Mouse (Mus musculus): ENCODE data around the gene Ndufaf3.
"Not testable (repeated sequence)": the region's sequence is repeated elsewhere in the genome, so short reads cannot be mapped to it uniquely, and the experiment has no call there.

Ndufaf3 gene

DNA sequence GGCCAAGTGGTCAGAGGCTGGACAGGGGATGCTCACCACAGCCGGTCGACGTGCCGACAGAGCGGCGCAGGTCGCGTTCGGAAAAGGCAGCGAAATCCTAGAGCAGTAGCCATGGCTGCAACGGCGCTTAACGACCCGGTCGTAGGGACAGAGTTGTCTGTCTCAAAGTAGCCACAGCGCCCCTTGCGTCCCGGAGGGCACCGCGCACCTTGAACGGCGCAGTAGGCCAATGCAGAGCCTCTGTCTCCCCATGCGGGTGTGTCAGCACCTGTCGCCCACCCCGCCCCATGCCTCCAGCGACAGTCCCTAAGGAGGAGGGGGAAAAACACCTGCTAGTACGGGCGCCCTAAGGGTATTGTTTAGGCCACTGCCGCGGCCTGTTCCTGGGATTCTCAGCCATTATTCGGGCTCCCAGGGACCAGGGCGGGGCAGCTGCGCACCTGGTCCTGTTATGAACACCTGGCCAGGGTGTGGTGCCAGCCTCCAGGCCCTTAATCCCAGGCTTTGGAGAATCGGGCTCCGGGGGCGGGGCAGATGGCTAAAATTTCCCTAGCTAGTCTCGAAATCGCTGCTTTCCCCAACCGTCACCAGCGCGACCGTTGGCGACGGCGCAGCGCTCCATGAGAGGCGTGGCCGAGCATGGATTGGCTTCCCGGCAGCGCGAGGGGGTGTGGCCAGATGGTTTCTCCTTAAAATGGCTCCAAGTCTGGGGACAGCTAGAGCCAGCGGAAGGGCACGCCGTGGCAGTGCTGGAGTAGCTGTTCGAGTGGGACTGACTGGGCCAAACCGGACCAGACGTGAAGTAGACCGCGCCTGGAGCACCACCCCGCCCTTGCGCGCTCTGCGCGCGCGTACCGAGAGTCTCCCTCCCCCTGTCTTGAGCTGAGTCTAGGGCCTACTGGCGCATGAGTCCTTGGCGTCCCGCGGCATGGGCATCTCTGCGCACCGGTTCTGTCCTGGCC is at the start of gene Ndufaf3:
Ndufaf3 (minus strand) TSS at position 620 of the 962 bp plus-strand sequence.
- DNase-seq (ENCODE audit: low spot score in 2 of 2) = peak; percentile 92 to 94

DNA sequence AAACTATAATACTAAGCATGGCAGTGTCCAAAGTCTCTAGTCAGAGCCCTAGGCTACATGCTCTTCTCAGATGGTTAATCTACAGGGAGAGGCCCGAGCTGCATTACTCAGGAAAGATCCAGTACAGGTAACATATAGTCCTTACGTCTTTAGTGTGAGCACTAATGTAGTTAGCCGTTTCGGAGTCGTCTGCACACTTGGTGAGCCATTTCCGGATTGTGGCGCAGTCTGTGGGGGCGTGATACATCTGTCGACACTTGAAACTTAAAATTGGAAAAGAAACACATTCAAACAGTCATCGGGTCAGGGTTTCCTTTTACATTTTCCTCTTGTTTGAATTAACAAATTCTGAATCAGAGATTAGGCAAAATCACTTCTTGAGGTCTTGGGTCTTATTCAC is 44.3 kb upstream of the Ndufaf3 start:
- no peak for DNase-seq (ENCODE audit: low spot score in 2 of 2)

DNA sequence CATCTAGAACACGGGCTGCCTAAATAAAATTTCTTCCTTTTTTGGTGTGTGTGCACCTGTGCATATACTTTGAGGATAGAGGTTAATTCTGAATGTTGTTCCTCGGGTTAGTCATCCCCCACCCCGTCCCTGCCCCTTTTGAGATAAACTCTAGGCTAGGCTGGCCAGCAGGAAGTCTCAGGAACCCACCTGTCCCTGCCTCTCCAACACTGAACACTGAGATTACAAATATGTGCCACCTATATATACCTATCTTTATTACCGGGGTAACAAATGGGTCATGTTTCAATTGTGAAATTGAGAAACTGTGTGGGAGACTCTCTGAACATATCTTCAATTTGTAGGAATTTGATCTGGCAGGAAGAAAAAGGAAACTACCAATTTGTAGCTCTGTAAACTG is 41.7 kb upstream of the Ndufaf3 start:
- no peak for DNase-seq (ENCODE audit: low spot score in 2 of 2)

DNA sequence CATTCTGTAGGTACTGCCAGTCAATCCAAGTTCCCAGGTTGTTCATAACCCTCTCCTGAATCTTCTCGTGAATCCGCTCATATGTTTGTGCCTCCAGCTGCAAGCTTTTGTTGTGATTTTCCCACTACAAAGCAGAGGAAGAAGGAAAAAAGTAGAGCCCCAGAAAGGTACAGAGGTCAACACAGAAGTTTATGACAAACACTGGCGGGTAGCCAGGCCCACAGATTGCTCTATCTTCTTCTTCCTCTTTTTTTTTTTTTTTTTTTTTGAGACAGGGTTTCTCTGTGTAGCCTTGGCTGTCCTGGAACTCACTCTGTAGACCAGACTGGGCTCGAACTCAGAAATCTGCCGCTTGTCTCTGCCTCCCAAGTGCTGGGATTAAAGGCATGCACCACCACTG is 40.7 kb upstream of the Ndufaf3 start:
- DNase-seq (ENCODE audit: low spot score in 2 of 2) = not testable (repeated sequence)

DNA sequence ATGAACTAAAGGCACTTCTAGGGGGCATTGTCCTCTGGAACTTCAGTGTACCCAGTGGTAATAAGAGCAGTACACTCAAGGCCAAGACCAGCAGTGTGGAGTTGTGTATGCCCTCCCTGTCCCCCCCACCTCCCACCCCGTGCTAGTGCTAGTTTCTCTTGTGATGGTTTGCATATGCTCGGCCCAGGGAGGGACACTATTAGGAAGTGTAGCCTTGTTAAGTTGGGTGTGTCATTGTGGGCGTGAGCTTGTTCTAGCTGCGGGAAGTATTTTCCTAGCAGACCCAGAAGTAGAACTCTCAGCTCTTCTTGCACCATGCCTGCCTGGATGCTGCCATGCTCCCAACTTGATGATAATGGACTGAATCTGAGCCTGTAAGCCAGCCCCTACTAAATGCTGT is 34.8 kb upstream of the Ndufaf3 start:
- no peak for DNase-seq (ENCODE audit: low spot score in 2 of 2)

DNA sequence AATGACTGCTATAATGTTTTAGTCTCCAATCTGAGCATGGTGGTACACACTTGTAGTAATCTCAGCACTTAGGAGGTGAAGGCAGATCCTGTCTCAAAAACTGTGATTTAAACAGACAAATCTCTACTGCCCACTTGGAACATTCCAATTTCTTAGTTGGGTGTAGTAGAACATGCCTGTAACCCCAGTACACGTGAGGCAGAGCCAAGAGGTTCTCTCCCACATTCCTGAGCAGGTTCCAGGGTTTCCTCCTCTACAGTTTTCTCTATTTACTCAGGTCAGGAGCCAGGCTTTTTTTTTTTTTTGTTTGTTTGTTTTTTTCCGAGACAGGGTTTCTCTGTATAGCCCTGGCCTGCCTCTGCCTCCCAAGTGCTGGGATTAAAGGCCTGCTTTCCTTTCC is 32.8 kb upstream of the Ndufaf3 start:
- no peak for DNase-seq (ENCODE audit: low spot score in 2 of 2)

DNA sequence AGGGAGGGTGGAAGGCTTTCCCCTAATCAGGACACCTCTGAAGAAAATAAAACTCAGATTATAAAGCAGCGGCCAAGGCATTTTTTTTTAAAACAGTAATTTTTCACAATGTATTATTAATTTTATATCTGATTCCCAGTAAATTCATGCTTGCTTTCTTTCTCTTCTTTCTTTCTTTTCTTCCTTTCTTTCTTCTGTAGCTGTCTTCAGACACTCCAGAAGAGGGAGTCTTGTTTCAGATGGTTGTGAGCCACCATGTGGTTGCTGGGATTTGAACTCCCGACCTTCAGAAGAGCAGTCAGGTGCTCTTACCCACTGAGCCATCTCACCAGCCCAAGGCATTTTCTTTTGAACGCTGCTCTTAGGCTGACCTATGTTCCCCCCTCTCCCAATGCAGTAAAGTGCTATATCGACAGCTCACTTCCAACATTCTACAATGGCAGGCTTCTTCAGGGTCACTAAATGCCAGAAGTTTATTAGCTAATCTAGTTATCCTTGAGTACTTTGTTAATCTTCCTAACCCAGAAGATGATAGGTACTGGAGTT is 31.9 kb upstream of the Ndufaf3 start:
- no peak for DNase-seq (ENCODE audit: low spot score in 2 of 2)

DNA sequence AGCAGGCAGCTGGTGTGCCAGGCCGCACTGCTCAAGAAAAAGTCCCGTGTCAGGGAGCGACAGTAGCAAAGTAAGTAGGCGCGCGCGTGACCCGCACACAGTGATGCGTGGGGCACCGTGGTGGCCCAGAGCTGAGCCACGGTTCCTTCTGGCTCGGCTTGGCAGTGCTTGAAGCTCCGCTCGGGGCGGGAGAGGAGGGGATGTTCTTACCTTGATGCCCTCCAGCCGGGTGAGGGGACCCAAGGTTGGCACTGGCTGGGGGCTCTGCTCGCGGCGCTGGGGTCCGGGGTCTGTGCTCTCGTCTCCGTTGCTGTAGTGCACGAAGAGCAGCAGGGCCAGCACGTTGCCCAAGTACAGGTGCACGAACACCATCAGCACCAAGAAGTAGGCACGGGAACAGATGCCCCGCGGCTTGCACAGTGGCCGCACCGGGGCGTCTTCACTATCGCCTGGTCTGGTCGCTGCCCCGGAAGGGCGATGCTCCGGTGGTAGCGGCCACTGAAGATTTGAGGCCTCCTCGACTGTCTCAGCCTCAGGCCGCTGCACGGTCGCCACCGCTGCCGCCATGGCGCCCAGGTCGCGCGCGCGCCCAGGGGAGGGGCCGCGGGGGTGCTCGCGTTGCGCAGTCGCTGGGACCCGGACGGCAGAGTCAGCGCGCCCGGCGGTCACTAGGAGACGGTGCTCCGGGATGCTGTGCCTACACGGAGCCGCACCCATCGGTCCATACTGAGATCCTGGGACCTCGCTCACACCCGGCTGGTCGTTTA is 29.9 kb upstream of the Ndufaf3 start, which contains the start of gene P4htm:
P4htm (minus strand) TSS at position 670 of the 767 bp plus-strand sequence.
- peak in 1 of 2 experiments; percentile 72 for DNase-seq (ENCODE audit: low spot score in 2 of 2)

DNA sequence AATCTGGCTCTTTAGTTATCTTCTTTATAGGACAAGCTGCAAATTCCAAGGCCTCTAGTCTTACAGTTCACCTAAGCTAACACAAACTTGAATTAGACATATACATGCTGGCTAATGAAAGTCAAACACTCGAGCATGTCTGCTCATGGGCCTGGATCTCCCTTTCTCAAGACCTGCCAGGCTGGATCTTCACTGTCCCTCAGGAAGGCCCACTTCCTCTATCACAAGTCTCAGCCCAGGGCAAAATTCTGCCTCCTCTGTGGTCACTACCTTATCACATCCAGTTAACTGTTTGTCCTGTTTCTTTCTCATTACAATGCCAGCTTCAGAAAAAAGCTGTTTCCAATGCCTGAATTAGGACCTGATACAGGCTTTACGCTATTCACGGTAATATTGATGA is 27.1 kb upstream of the Ndufaf3 start:
- no peak for DNase-seq (ENCODE audit: low spot score in 2 of 2)

DNA sequence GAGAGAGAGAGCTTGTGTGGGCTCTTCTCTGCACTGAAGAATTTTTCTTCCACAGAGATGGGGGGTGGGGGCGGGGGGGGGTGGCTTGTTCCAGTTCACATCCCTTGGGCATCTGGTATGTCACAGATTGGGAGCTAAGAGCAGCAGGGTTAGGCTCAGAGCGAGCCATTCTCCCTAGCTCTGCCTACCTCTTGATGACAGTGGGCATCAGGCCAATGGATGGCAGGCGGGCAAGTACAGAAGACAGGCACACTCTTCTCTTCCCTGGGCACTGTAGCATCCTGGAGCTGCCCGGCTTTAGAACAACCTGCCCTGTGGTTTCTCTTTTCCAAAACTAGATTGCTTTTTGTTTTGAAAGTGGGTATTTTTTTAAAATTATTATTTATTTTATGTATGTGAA is 24.2 kb upstream of the Ndufaf3 start:
- DNase-seq (ENCODE audit: low spot score in 2 of 2) = no peak

DNA sequence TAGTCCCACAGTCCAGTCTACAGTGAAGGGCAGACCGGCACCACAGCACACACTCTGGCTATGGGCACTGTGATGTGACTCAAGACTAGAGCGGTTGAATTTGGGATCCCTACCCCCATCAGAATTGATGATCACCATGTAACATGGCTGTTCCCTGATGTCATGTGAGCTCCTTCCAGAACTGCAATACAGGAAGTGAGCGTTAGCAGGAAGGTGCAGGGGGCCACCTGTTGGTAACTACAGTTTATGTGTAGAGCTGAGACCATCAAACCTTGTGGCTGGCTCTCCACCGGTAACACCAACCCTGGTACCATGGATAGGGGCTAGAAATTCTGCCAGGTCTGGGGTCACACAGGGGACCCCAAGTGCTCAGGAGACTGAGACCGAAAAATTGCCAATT is 22.0 kb upstream of the Ndufaf3 start:
- no peak for DNase-seq (ENCODE audit: low spot score in 2 of 2)

DNA sequence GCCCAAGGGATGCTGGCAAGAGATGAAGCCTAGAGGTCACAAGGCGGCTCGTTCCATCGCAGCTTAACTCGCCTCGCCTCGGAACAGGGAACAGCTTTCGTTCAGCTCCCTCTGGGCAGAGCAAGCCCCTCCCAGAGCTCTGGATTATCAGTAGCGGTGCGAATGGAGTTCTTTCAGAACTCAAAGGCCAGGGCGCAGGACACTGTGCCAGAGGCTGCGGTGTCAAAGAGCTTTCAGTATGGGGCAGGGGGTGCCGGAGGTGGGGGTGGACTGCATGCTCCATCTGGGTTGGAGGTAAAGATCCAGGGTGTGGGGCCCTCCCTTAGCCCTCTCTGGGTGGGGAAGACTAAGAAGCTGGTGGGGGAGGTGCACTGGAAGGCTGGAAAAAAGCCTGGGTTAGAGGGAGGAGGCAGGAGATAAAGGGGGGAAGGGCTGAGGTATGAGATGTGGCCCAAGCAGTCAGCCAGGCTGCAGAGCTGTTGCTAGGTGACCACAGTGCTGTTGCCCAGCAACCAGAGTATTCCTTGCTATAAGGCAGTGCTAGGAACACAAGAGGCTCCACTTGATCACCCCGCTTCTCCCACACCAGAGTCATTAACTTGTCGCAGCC is 20.4 kb upstream of the Ndufaf3 start:
- DNase-seq (ENCODE audit: low spot score in 2 of 2) = peak; percentile 80 to 90

DNA sequence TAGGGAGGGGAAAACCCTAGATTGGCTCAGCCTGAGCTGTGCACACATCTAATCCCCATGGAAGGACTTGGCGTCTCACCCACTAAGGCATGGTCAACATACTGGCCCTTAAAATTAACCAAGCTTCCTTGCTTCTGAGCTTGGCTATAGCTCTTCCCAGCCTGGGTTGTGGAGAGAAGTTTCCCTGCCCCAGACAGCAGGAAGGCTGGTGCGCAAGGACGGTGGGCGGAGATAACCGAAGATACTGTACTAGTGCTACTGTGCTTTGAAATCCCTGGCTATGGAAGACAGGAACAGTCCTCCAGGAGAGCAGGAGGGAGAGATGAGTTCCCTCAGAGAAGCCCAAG is 12.1 kb upstream of the Ndufaf3 start:
- DNase-seq (ENCODE audit: low spot score in 2 of 2) = no peak

DNA sequence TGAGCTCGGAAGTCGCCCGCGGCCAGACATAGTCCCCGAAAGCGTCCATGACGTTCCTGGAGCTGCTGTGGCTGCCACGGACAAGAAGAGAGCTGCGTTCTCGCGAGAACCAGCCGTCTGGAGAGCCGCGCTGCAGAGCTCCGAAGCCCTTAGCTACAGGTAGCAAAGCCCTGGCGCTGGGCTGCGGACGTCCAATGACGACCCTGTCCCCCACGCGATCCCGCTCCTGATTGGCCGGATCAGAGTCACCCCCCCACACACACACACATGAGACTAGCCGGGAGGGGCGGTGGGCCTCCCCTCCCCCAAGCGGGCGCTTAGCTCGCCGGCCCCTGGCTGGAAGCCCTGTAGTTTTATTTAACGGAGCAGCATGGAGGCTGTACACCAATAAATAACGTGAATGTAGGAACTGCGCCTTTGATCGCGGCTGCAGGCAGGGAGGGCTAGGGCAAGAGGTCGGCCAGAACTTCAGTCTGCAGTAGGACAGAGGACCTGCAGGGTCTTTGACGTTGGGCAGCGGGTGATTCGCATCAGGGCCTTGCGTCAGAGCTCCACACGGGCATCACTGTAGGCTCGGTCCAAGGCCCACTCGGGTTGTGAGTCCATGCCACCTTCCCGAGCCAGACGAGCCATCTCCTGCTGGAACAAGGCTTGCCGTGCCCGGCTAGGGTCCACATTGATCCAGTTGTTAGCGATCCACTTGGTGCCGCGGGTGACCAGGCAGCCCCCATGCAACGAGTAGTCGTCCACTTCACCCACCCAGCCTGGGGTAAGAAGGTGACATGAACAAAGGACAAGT is 11.5 kb upstream of the Ndufaf3 start, which contains the start of gene Wdr6:
Wdr6 (minus strand) TSS at position 195 of the 799 bp plus-strand sequence.
- peak; percentile 95 to 96 for DNase-seq (ENCODE audit: low spot score in 2 of 2)

DNA sequence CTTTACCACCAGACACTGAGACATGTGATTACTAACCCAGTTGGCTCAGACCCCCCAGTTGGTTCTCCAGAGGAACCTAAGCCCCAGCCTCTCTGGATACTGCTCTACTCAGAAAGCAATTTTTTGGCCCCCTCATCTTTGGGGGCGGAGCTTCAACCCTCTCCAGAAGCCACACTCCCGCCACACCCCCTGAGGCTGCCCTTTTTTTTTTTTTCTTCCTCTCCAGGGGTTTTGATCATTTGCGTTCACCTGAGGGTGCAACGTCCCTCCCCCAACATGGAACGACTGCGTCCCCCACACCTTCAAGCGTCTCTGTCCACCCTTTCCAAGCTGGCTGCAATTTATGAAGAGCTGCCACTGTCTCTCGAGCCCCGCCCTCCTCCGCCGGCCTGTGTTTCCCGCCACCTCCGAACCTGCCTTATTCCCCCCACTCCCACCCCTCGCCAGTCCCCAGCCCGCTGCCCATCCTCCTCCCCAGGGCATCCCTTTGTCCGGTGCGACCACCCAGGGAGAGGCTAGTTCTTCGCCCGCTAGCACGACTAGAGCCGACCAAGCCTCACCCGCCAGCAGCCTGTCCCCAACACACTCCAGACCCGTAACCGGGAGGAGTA is 10.8 kb upstream of the Ndufaf3 start:
- DNase-seq (ENCODE audit: low spot score in 2 of 2) = no peak

DNA sequence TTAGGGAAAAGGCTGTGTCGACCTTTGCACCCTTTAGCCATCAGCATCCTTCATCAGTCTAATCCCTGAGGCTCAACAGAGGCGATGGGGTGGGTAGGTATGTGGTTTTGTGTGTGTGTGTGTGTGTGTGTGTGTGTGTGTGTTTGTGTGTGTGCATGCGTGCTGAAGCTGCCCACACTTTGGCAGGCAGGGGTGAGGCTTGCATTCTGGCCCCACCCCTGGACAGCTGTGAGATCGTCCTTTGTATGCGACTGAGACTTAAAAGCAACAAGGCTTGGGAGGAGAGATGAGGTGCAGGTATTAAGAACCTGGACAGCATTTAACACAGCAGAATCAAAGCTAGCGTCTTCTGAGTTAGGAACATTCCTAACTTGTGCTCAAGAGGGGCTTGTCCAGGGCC is 9.8 kb upstream of the Ndufaf3 start:
- DNase-seq (ENCODE audit: low spot score in 2 of 2) = no peak

DNA sequence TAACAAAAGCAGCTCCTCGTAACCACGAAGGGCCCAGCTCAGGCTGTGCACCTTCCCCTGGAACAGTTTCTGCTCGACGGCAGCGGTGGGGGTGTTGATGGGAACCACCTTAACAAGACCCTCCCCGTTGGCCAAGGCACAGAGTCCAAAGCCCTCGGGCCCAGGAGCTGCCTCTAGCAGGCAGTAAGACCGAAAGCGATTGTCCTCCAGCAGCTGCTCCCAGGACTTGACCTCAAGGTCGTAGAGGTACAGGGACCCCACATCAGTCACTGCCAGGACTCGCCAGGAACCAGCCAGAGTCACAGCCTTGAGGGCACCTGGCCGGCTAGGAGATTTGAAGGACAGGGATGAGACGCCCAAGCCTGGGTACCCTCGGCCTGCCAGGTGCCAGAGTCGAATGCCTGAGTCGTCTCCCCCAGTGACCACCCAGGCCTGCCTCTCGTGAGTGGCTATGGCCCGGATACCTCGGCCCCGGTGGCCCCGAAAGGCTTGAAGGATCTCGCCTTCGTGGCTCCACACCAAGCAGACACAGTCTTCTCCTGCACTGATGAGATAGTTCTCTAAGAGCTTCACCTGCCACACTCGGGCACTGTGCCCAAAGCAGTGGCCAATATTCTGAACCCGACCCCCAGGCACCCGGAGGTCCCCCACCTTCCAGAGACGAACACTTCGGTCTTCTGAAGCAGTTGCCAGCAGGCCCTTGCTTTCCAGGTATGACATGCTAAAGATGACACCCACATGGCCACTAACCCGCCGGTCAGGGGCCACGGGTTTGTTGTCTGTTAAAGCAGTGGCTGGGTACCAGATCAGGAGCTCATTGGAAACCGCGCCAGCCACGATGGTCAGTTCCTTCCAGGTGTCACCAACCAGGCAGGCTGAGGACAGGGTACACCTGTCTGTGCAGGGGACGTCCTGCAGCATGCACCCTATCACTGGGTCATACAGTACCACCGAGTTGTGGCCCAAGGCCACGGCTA is 8.4 kb upstream of the Ndufaf3 start:
- DNase-seq (ENCODE audit: low spot score in 2 of 2) = no peak

DNA sequence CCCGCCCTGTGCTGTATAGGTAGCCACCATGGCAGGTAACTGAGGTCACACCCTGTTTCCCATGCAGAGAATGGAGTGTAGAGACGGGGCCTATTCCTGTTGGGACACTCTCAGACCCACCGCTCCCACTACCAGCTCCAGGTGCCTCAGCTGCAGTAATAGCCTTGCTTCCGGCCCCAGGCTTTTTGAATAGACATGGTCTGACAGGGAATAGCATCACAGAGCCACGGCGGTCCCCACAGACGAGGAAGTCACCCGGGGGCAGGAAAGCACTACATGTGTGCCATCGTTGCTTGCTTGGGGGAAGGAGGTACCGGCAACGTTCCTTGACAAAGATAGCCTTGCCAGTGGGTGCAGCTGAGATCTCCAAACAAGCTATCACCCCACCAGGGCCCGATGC is 7.7 kb upstream of the Ndufaf3 start:
- DNase-seq (ENCODE audit: low spot score in 2 of 2) = no peak

All from frontal cortex, postnatal 10 days (tissue).